Mouse (Mus musculus) kidney, postnatal 0 days (tissue): Measurements from ENCODE around the gene Rnase11. TPM values are rescaled to one million over a fixed set of nuclear protein-coding genes. Genes with fewer than 3 reads are reported as not detected.

Experiments
- ATAC-seq: fragments of 200-750 bp; cut with Nextera tagmentation; replicated peaks from 2 replicates; pipeline ENCODE4 v1.8.0; 2017; ENCODE audit warnings: low read depth, moderate number of reproducible peaks, moderate TSS enrichment, moderate library complexity; ENCODE audit not compliant: low FRiP score
- DNase-seq: peaks from one replicate; pipeline ENCODE4 v3.0.0-alpha.2; 2016; ENCODE audit warnings: low spot score
- H3K27ac ChIP-seq: fragments of 300-500 bp; sonication (generic); 2 replicates; pipeline ENCODE4 v1.5.1; 2014; ENCODE audit warnings: mild to moderate bottlenecking
- H3K27me3 ChIP-seq: fragments of 300-500 bp; sonication (generic); 2 replicates; pipeline ENCODE4 v1.6.1; 2014; ENCODE audit warnings: low read length, mixed read lengths; ENCODE audit not compliant: insufficient read depth
- H3K36me3 ChIP-seq: fragments of 300-500 bp; sonication (generic); 2 replicates; pipeline ENCODE4 v1.6.1; 2014; ENCODE audit warnings: low read length, mixed read lengths; ENCODE audit not compliant: insufficient read depth
- H3K4me1 ChIP-seq: fragments of 300-500 bp; sonication (generic); replicated peaks from 2 replicates; pipeline ENCODE4 v1.6.1; 2014; ENCODE audit warnings: antibody characterized with exemption, low read length, mixed read lengths; ENCODE audit not compliant: insufficient read depth
- H3K4me2 ChIP-seq: fragments of 300-500 bp; sonication (generic); 2 replicates; pipeline ENCODE4 v1.6.1; 2014; ENCODE audit warnings: mild to moderate bottlenecking, low read length, moderate library complexity, mixed read lengths
- H3K4me3 ChIP-seq: fragments of 300-500 bp; sonication (generic); replicated peaks from 2 replicates; pipeline ENCODE4 v1.5.1; 2014; ENCODE audit warnings: low read depth, low read length
- H3K9ac ChIP-seq: fragments of 300-500 bp; sonication (generic); 2 replicates; pipeline ENCODE4 v1.6.1; 2014; ENCODE audit warnings: low read depth, low read length
- H3K9me3 ChIP-seq: fragments of 300-500 bp; sonication (generic); replicated peaks from 2 replicates; pipeline ENCODE4 v1.6.1; 2016; ENCODE audit warnings: low read length, inconsistent platforms, mixed read lengths
- CTCF ChIP-seq: IDR thresholded peaks from 2 replicates; pipeline ENCODE4 v1.5.1; 2016; ENCODE audit warnings: antibody characterized with exemption, low read depth, mild to moderate bottlenecking, moderate library complexity
- WGBS: fragments of 180-500 bp; shearing (Covaris S2); extraction: QIAGEN DNeasy Blood & Tissue Kit; methylation state at CpG from one replicate; pipeline ENCODE4 v1.1.7; 2014; 5-methylcytosine and 5-hydroxymethylcytosine counted together
- polyA plus RNA-seq: library from polyadenylated mRNA; unstranded; fragments of >200 nt; fragmentation: Nextera tagmentation; extraction: Ambion mirVana; gene quantifications from 2 replicates; pipeline ENCODE4 v1.2.1, GENCODE M21; 2015

Gene Rnase11
- polyA plus RNA-seq, 1 experiment from 2014 or later = not detected

- Histone ChIP-seq H3K4me3 (peak overlapping the region; percentile 54), H3K4me2 (peak overlapping the region; percentile 84), H3K36me3 (no peaks in the 10 kb centered on the region), H3K27me3 (no peaks in the 10 kb centered on the region), H3K27ac (no peak overlapping the region), H3K9ac (peak overlapping the region; percentile 58), H3K4me1 (peaks cover 5% of the 10 kb centered on the region; the same call in 1 of the 2 replicates), H3K9me3 (no peaks in the 10 kb centered on the region)
- ATAC-seq (peak; percentile 75), DNase-seq (peak; percentile 65)
- 3% methylated on average over 38 of the region's 40 CpGs for WGBS
- TF ChIP-seq CTCF = no peak
Measured at GRCm38 (mm10) chr14:51082599-51083581, 32.9 kb upstream of the Rnase11 start.

GRCm38 (mm10) chr14:51081035-51081434 is 31.1 kb upstream of the Rnase11 start:
- Histone ChIP-seq H3K9me3 (no peaks in the 10 kb centered on the region), H3K9ac (no peak overlapping the region), H3K4me1 (peaks cover 5% of the 10 kb centered on the region; the same call in 1 of the 2 replicates), H3K27me3 (no peaks in the 10 kb centered on the region), H3K4me3 (no peak overlapping the region), H3K36me3 (no peaks in the 10 kb centered on the region), H3K4me2 (no peak overlapping the region), H3K27ac (no peak overlapping the region)
- DNase-seq (no peak), ATAC-seq (no peak)
- WGBS = 89% methylated on average over 2 of the region's 2 CpGs
- no peak for TF ChIP-seq CTCF

- Histone ChIP-seq H3K9ac (no peak overlapping the region), H3K27me3 (no peaks in the 10 kb centered on the region), H3K4me2 (no peak overlapping the region), H3K36me3 (no peaks in the 10 kb centered on the region), H3K9me3 (no peaks in the 10 kb centered on the region), H3K4me3 (no peak overlapping the region), H3K27ac (no peak overlapping the region), H3K4me1 (peaks cover 5% of the 10 kb centered on the region; the same call in 1 of the 2 replicates)
- 85% methylated on average over 1 of the region's 1 CpGs for WGBS
- DNase-seq (no peak), ATAC-seq (no peak)
- no peak for TF ChIP-seq CTCF
Measured at GRCm38 (mm10) chr14:51079180-51079579, 29.2 kb upstream of the Rnase11 start.

- H3K36me3 ChIP-seq = no peaks in the 10 kb centered on the region
- WGBS = 84% methylated on average over 3 of the region's 3 CpGs
- no peaks in the 10 kb centered on the region for H3K9me3 ChIP-seq
- no peak within 1 kb of the TSS for H3K4me3 ChIP-seq
- no peak within 1 kb of the TSS for H3K27ac ChIP-seq
- DNase-seq (no peak), ATAC-seq (no peak)
- H3K4me2 ChIP-seq = no peak within 1 kb of the TSS
- H3K4me1 ChIP-seq = no peaks in the 10 kb centered on the region
- TF ChIP-seq CTCF = no peak
- H3K27me3 ChIP-seq = no peaks in the 10 kb centered on the region
- no peak within 1 kb of the TSS for H3K9ac ChIP-seq
Measured at GRCm38 (mm10) chr14:51074335-51074734, 24.4 kb upstream of the Rnase11 start, which contains the start of gene Olfr750. Gene Olfr750, minus strand, starts transcription at chr14:51074435.

- DNase-seq = peak; percentile 58
- Histone ChIP-seq H3K4me3 (no peak overlapping the region), H3K4me1 (peaks cover 8% of the 10 kb centered on the region; the same call in 1 of the 2 replicates), H3K9me3 (no peaks in the 10 kb centered on the region), H3K27ac (no peak overlapping the region), H3K9ac (no peak overlapping the region), H3K4me2 (no peak overlapping the region), H3K27me3 (no peaks in the 10 kb centered on the region), H3K36me3 (no peaks in the 10 kb centered on the region)
- 92% methylated on average over 2 of the region's 2 CpGs for WGBS
- TF ChIP-seq CTCF = peak; percentile 53
- ATAC-seq = no peak
Measured at GRCm38 (mm10) chr14:51069617-51070016, 19.7 kb upstream of the Rnase11 start.

GRCm38 (mm10) chr14:51068956-51069355 is 19.0 kb upstream of the Rnase11 start:
- no peak for ATAC-seq
- peak; percentile 77 for DNase-seq
- Histone ChIP-seq H3K27me3 (no peaks in the 10 kb centered on the region), H3K9ac (no peak overlapping the region), H3K36me3 (no peaks in the 10 kb centered on the region), H3K27ac (no peak overlapping the region), H3K4me3 (no peak overlapping the region), H3K4me2 (no peak overlapping the region), H3K9me3 (no peaks in the 10 kb centered on the region), H3K4me1 (peaks cover 8% of the 10 kb centered on the region; the same call in 1 of the 2 replicates)
- no peak for TF ChIP-seq CTCF
- 60% methylated on average over 5 of the region's 5 CpGs for whole genome bisulfite sequencing
